Mouse (Mus musculus) MEL (cell line): ENCODE results near the gene Osbpl9. TPM values are rescaled to one million over a fixed set of nuclear protein-coding genes. Genes with fewer than 3 reads are reported as not detected.

Experiments
- DNase-seq: peaks from one replicate; pipeline ENCODE4 v3.0.0; 2011; ENCODE audit warnings: low read depth, low spot score
- H3K27ac ChIP-seq: 2 replicates; pipeline ENCODE4 v1.5.1; 2012; ENCODE audit warnings: low read depth, mild to moderate bottlenecking, control low read depth, low read length, moderate library complexity; ENCODE audit not compliant: control insufficient read depth
- H3K27me3 ChIP-seq, 2 experiments: fragments of 150-350 bp in 1 of 2; sonication (generic) in 1 of 2; 2 replicates each; pipeline ENCODE4 v1.6.1; 2012; ENCODE audit warnings: low read length in 2 of 2, mild to moderate bottlenecking in 2 of 2, improper control_type of control experiment in 1 of 2, moderate library complexity in 1 of 2; ENCODE audit not compliant: insufficient read depth in 2 of 2, control insufficient read depth in 1 of 2
- H3K36me3 ChIP-seq, 2 experiments: 2 replicates each; pipeline ENCODE4 v1.6.1; 2012 to 2014; ENCODE audit warnings: low read length in 2 of 2, improper control_type of control experiment in 1 of 2, inconsistent platforms in 1 of 2, mild to moderate bottlenecking in 1 of 2; ENCODE audit not compliant: insufficient read depth in 2 of 2, control insufficient read depth in 1 of 2
- H3K4me1 ChIP-seq, 2 experiments: fragments of 150-350 bp in 1 of 2; sonication (generic) in 1 of 2; 2 replicates each; pipeline ENCODE4 v1.6.1; 2012; ENCODE audit warnings: low read length in 2 of 2, improper control_type of control experiment in 1 of 2, mild to moderate bottlenecking in 1 of 2; ENCODE audit not compliant: insufficient read depth in 2 of 2, control insufficient read depth in 1 of 2
- H3K4me3 ChIP-seq, 2 experiments: fragments of 150-350 bp in 1 of 2; sonication (generic) in 1 of 2; 2 replicates each; pipeline ENCODE4 v1.5.1; 2012; ENCODE audit warnings: low read depth in 2 of 2, low read length in 2 of 2, mild to moderate bottlenecking in 2 of 2, moderate library complexity in 2 of 2, control low read depth in 1 of 2, improper control_type of control experiment in 1 of 2; ENCODE audit not compliant: control insufficient read depth in 1 of 2, insufficient read depth in 1 of 2
- H3K79me2 ChIP-seq: 2 replicates; pipeline ENCODE4 v1.6.1; 2012; ENCODE audit warnings: mild to moderate bottlenecking, low read length, moderate library complexity; ENCODE audit not compliant: control insufficient read depth, poor library complexity, insufficient read depth
- H3K9ac ChIP-seq: 2 replicates; pipeline ENCODE4 v1.6.1; 2012; ENCODE audit warnings: low read depth, mild to moderate bottlenecking, control low read depth, low read length, moderate library complexity; ENCODE audit not compliant: control insufficient read depth, poor library complexity, severe bottlenecking
- H3K9me3 ChIP-seq: fragments of 150-350 bp; sonication (generic); replicated peaks from 2 replicates; pipeline ENCODE4 v1.6.1; 2012; ENCODE audit warnings: mild to moderate bottlenecking, low read length, improper control_type of control experiment, moderate library complexity; ENCODE audit not compliant: insufficient read depth
- CHD2 ChIP-seq: IDR thresholded peaks from 2 replicates; pipeline ENCODE4 v1.6.1; 2011; ENCODE audit warnings: low read length, improper control_type of control experiment
- E2F4 ChIP-seq: IDR thresholded peaks from 2 replicates; pipeline ENCODE4 v1.6.1; 2011; ENCODE audit warnings: low read depth, low read length, improper control_type of control experiment, borderline replicate concordance
- EP300 ChIP-seq, 2 experiments: IDR thresholded peaks; 2 replicates each; pipeline ENCODE4 v1.6.1; 2011; ENCODE audit warnings: improper control_type of control experiment in 2 of 2, low read length in 2 of 2, low read depth in 1 of 2, mild to moderate bottlenecking in 1 of 2
- ETS1 ChIP-seq: IDR thresholded peaks from 2 replicates; pipeline ENCODE4 v1.6.1; 2012; ENCODE audit warnings: low read depth, mild to moderate bottlenecking, inconsistent platforms, low read length, improper control_type of control experiment, moderate library complexity
- GABPA ChIP-seq: IDR thresholded peaks from 2 replicates; pipeline ENCODE4 v1.6.1; 2012; ENCODE audit warnings: low read depth, mild to moderate bottlenecking, inconsistent platforms, low read length, improper control_type of control experiment, moderate library complexity
- GATA1 ChIP-seq: IDR thresholded peaks from 2 replicates; pipeline ENCODE4 v1.6.1; 2011; ENCODE audit warnings: low read depth, low read length, improper control_type of control experiment
- JUND ChIP-seq: IDR thresholded peaks from 2 replicates; pipeline ENCODE4 v1.6.1; 2011; ENCODE audit warnings: low read depth, mild to moderate bottlenecking, improper control_type of control experiment, low read length
- KAT2A ChIP-seq: conservative IDR thresholded peaks from 2 replicates; pipeline ENCODE4 v1.6.1; 2012; ENCODE audit warnings: low read depth, low read length, improper control_type of control experiment, inconsistent platforms
- MAX ChIP-seq: IDR thresholded peaks from 2 replicates; pipeline ENCODE4 v1.6.1; 2011; ENCODE audit warnings: low read length, improper control_type of control experiment
- MAZ ChIP-seq: IDR thresholded peaks from 2 replicates; pipeline ENCODE4 v1.6.1; 2012; ENCODE audit warnings: low read depth, mild to moderate bottlenecking, inconsistent platforms, low read length, improper control_type of control experiment
- MEF2A ChIP-seq: IDR thresholded peaks from 2 replicates; pipeline ENCODE4 v1.6.1; 2014; ENCODE audit warnings: low read depth, mild to moderate bottlenecking, inconsistent platforms, low read length, improper control_type of control experiment; ENCODE audit not compliant: poor library complexity, insufficient replicate concordance, severe bottlenecking; ENCODE audit errors: extremely low read depth
- NELFE ChIP-seq: IDR thresholded peaks from 2 replicates; pipeline ENCODE4 v1.6.1; 2011; ENCODE audit warnings: low read depth, low read length, improper control_type of control experiment
- NRF1 ChIP-seq: IDR thresholded peaks from 2 replicates; pipeline ENCODE4 v1.6.1; 2014; ENCODE audit warnings: low read depth, mild to moderate bottlenecking, inconsistent platforms, low read length, improper control_type of control experiment, moderate library complexity; ENCODE audit not compliant: poor library complexity, insufficient read depth, severe bottlenecking
- POLR2AphosphoS5 ChIP-seq: IDR thresholded peaks from 2 replicates; pipeline ENCODE4 v1.6.1; 2012; ENCODE audit warnings: low read depth, borderline replicate concordance, mild to moderate bottlenecking, inconsistent platforms, low read length, moderate library complexity, mixed read lengths
- RAD21 ChIP-seq: IDR thresholded peaks from 2 replicates; pipeline ENCODE4 v1.6.1; 2011; ENCODE audit warnings: mild to moderate bottlenecking, low read depth, low read length, improper control_type of control experiment
- TCF12 ChIP-seq: IDR thresholded peaks from 2 replicates; pipeline ENCODE4 v1.6.1; 2014; ENCODE audit warnings: low read depth, mild to moderate bottlenecking, inconsistent platforms, low read length, improper control_type of control experiment, moderate library complexity
- USF2 ChIP-seq, 2 experiments: IDR thresholded peaks; 2 replicates each; pipeline ENCODE4 v1.6.1; 2011 to 2012; ENCODE audit warnings: improper control_type of control experiment in 2 of 2, low read length in 2 of 2, borderline replicate concordance in 1 of 2, inconsistent platforms in 1 of 2, low read depth in 1 of 2, mild to moderate bottlenecking in 1 of 2; ENCODE audit not compliant: insufficient read depth in 1 of 2
- ZC3H11A ChIP-seq: IDR thresholded peaks from 2 replicates; pipeline ENCODE4 v1.6.1; 2012; ENCODE audit warnings: low read depth, mild to moderate bottlenecking, inconsistent platforms, low read length, improper control_type of control experiment
- polyA plus RNA-seq, 2 experiments: library from polyadenylated mRNA; stranded (reverse) in 1 of 2; unstranded in 1 of 2; fragments of >175 nt in 1 of 2; fragments of >200 nt in 1 of 2; gene quantifications; 2 replicates each; pipeline versions ENCODE4 v1.2.1 to v1.2.4; 2012; ENCODE audit warnings: low replicate concordance in 2 of 2, low read depth in 1 of 2; ENCODE audit not compliant: insufficient read length in 2 of 2, insufficient read depth in 1 of 2, missing spikeins in 1 of 2
- total RNA-seq: library from RNA; depleted of rRNA; stranded (reverse); fragments of 300-350 nt; gene quantifications from 2 replicates; pipeline ENCODE4 v1.2.3, GENCODE M21; 2012

Osbpl9 gene
- total and polyA plus RNA-seq, 3 experiments = 14.9 to 42.6 TPM; not detected in 1

- no peak overlapping the region for H3K9ac ChIP-seq
- H3K79me2 ChIP-seq = peaks cover 2% of the 10 kb centered on the region
- peaks cover 0 to 12% of the 10 kb centered on the region in 2 experiments; a peak in 2 of 4 replicates for H3K36me3 ChIP-seq
- no peak overlapping the region for H3K4me3 ChIP-seq
- peaks cover 3 to 6% of the 10 kb centered on the region in 2 experiments; a peak in 3 of 4 replicates for H3K4me1 ChIP-seq
- H3K9me3 ChIP-seq = no peaks in the 10 kb centered on the region
- TF ChIP-seq POLR2AphosphoS5 (no peak), RAD21 (no peak), JUND (no peak), MEF2A (no peak), USF2 (IDR thresholded peaks at IDR 0.05; ENCODE audit: borderline replicate concordance in 1 of 2, insufficient read depth in 1 of 2, low read depth in 1 of 2, low read length in 2 of 2) (no peak), EP300 (IDR thresholded peaks at IDR 0.05; ENCODE audit: low read depth in 1 of 2, low read length in 2 of 2) (no peak), KAT2A (no peak), CHD2 (no peak), TCF12 (no peak), ZC3H11A (no peak), GABPA (no peak), MAZ (no peak), E2F4 (no peak)
- TF ChIP-seq, all 39 proteins: peak for 0
- no peak overlapping the region for H3K27ac ChIP-seq
- no peaks in the 10 kb centered on the region for H3K27me3 ChIP-seq
- no peak for DNase-seq
Observed at GRCm38 (mm10) chr4:109114308-109114707, 87.8 kb downstream of the Osbpl9 start.

DNA sequence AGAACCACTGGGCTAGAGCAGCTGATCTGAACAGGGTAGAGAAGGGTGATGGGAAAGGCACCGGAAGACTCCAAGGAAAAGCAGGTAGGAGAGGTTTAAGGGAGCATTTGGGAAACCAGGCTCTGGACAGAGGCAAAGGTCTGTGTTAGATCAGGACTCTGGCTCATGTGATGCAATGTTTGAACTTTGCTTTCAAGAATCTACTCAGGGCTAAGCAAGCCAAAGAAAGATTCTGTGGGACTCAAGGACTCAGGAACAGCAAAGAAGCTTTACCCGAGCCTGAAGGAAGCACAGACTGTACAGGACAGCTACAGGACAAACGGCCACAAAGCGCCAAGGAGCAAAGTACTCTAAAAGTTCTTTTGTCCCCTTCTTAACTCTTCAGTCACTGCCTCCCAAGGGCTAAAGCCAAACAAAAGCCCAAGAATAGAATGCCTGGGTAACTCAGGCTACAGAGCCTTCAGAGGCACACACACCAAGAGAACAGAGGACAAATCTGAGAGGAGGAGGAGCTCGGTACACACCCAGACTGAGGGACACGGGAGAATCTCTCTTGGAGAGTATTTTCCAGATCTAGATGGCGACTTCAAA lies 89.1 kb downstream of the Osbpl9 start:
- Histone ChIP-seq H3K4me1 (peaks cover 0 to 3% of the 10 kb centered on the region in 2 experiments; a peak in 2 of 4 replicates), H3K27me3 (no peaks in the 10 kb centered on the region), H3K36me3 (peaks cover 0 to 9% of the 10 kb centered on the region in 2 experiments; a peak in 2 of 4 replicates), H3K79me2 (peaks cover 2% of the 10 kb centered on the region), H3K4me3 (no peak overlapping the region), H3K9ac (no peak overlapping the region), H3K9me3 (no peaks in the 10 kb centered on the region), H3K27ac (no peak overlapping the region)
- no peak for TF ChIP-seq NRF1
- no peak for TF ChIP-seq ETS1
- no peak for TF ChIP-seq KAT2A
- no peak for TF ChIP-seq NELFE
- no peak for TF ChIP-seq TCF12
- no peak for TF ChIP-seq MAX
- no peak for TF ChIP-seq GATA1
- DNase-seq = no peak
